Mouse (Mus musculus) frontal cortex, adult 2 months (tissue): ENCODE data around the gene Lhfp. TPM values are rescaled to one million over a fixed set of nuclear protein-coding genes. Genes with fewer than 3 reads are reported as not detected.

ENCODE experiments used
- DNase-seq, 2 experiments: peaks; one replicate each; pipeline ENCODE4 v3.0.0; 2022; ENCODE audit warnings: low spot score in 1 of 2; ENCODE audit errors: extremely low spot score in 1 of 2
- polyA plus RNA-seq: library from polyadenylated mRNA; depleted of rRNA; stranded (reverse); fragments of >200 nt; gene quantifications from 2 replicates; pipeline ENCODE4 v1.2.3, GENCODE M21; 2012; rRNA removed

Lhfp gene
- polyA plus RNA-seq, 1 experiment, result 69.5 TPM

DNA sequence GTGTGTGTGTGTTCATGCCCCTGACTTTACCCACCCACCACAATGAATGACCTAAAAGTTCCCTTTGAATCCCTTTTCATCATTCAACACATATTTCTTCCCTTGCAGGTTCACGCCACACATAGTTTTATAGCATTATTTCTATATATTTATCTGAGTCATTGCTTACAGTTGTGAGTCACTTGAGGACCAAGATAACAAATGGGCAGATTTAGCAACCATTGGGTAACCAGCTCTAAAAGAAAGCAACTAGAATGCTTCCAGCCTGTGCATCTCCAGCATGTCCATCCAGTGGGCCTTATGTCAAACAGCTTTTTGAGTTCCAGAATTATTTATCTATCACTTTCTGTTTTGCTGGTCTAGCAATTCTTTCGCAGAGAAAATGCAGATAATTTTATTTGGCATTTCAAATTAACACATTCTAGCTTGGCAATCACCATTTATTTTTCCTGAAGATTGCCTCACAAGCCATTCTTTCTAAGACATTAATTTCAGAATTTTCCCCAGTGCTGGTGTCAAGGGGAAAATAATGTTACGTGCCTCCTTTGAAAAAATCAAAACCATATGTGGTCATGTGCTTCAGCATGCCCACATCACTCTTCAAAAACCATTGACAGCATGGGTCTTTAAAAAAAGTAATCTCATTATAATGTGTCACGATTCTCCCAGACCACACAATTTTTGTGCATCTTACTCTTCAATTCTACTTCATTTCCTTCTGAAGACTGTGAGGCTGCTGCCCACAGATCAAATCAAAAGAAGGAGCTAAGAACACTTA, 263.0 kb downstream of the Lhfp start:
- DNase-seq, result no peak

DNA sequence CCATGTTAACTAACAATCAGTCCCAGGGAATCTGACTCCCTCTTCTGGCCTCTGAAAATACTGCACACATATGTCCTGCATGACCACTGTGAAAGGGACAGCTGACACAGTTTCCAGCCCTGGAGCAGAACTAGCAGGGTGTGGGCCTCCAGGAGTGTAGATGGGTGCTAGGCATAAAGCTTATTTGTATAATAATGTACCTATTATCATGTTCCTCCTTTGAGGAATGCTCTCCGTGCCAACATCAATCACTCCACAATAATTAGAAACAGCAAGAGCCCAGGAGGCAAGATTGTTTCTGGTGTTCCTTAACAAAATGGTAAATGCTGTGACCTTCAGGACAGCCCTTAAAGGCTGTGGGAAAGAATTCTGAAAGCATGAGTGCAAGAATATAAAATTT, 264.5 kb downstream of the Lhfp start:
- DNase-seq, result no peak

DNA sequence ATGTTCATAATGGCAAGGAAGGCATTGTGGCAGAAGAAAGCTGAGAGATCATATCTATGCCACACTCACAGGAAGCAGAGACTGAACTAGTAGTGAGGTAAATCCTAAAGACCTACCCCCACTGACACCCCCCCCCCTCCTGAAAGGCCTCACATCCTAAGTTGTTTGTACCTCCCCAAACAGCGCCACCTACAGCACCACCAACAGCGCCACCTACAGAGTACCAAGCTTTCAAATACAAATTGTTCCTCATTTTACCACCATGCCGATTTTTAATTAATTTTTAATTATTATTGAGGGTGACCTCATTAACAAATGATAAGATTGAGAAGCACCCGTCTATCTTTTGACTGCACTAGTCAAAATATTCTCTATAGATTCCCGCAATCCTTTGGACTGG, 267.3 kb downstream of the Lhfp start:
- no peak for DNase-seq

DNA sequence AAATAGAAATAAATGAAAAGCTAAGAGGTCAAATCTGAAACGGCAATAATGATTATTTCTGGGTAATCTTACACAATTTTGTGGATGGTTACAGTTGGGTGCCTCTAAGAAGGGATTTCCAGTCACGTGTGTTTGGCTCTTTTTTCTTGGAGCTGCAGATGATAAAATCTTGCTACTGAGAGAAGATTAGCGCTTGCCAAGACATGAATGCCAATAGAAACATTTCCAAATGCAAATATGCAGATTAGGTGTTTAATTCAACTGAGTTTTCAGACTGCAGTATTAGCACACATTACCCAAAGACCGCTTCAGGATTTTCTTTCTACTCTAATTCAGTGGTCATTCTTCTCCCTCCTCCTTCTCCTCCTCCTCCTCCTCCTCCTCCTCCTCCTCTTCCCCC, 268.8 kb downstream of the Lhfp start:
- no peak for DNase-seq

DNA sequence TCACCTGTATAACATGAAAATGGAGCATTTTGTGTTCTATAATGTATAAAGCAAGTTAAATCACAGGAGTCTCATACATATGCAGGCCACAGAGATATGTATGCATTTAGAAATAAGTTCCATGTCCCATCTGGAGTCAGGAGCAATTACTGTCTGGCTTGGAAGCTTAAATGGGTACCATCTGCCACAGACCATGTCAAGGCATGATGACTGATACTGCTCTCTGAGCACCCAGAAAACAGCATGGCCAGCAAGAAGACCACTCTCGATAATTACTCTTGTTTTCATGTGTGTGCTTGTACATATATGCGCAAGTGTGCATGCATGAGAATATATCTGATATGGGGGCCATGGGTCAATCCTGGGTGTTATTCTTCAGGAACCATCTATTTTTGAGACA, 269.3 kb downstream of the Lhfp start:
- no peak for DNase-seq

Other genes with a start within 250 kb of the Lhfp start
- 36.5 and 41.1 TPM in 2 replicates for gene Cog6, start 24.3 kb upstream of the Lhfp start, polyA plus RNA-seq